Mouse (Mus musculus) neural tube, embryonic 14.5 days (tissue): ENCODE results near the gene Tsga10ip. TPM values are rescaled to one million over a fixed set of nuclear protein-coding genes. Genes with fewer than 3 reads are reported as not detected.
A peak's percentile ranks its signal among the peaks of the same experiment; 100 is the strongest.

Experiments used
- ATAC-seq: fragments of 200-750 bp; cut with Nextera tagmentation; 2 replicates; pipeline ENCODE4 v1.8.0; 2017; ENCODE audit warnings: low read depth, mild to moderate bottlenecking, moderate TSS enrichment, moderate library complexity
- H3K27ac ChIP-seq: fragments of 300-500 bp; sonication (generic); 2 replicates; pipeline ENCODE4 v1.5.1; 2014; ENCODE audit warnings: low read depth, mild to moderate bottlenecking, control low read depth, low read length, moderate library complexity, mixed read lengths
- H3K27me3 ChIP-seq: fragments of 300-500 bp; sonication (generic); 2 replicates; pipeline ENCODE4 v1.6.1; 2014; ENCODE audit warnings: low read length; ENCODE audit not compliant: control insufficient read depth, insufficient read depth
- H3K36me3 ChIP-seq: fragments of 300-500 bp; sonication (generic); 2 replicates; pipeline ENCODE4 v1.6.1; 2014; ENCODE audit warnings: low read length, mixed read lengths; ENCODE audit not compliant: control insufficient read depth, insufficient read depth
- H3K4me1 ChIP-seq: fragments of 300-500 bp; sonication (generic); 2 replicates; pipeline ENCODE4 v1.6.1; 2014; ENCODE audit warnings: low read length; ENCODE audit not compliant: control insufficient read depth, insufficient read depth
- H3K4me2 ChIP-seq: fragments of 300-500 bp; sonication (generic); 2 replicates; pipeline ENCODE4 v1.6.1; 2014; ENCODE audit warnings: mild to moderate bottlenecking, low read depth, low read length, control low read depth
- H3K4me3 ChIP-seq: fragments of 300-500 bp; sonication (generic); 2 replicates; pipeline ENCODE4 v1.5.1; 2014; ENCODE audit warnings: low read depth, low read length, control low read depth, mixed read lengths
- H3K9ac ChIP-seq: fragments of 300-500 bp; sonication (generic); replicated peaks from 2 replicates; pipeline ENCODE4 v1.6.1; 2014; ENCODE audit warnings: low read depth, mild to moderate bottlenecking, control low read depth, low read length, mixed read lengths
- H3K9me3 ChIP-seq: fragments of 300-500 bp; sonication (generic); 2 replicates; pipeline ENCODE4 v1.6.1; 2016; ENCODE audit warnings: low read length; ENCODE audit not compliant: control insufficient read depth
- WGBS: fragments of 180-500 bp; shearing (Covaris S2); extraction: QIAGEN DNeasy Blood & Tissue Kit; methylation state at CpG from one replicate; pipeline ENCODE4 v1.1.7; 2014; 5-methylcytosine and 5-hydroxymethylcytosine counted together
- polyA plus RNA-seq: library from polyadenylated mRNA; unstranded; fragments of >200 nt; fragmentation: Nextera tagmentation; extraction: Ambion mirVana; gene quantifications from 2 replicates; pipeline ENCODE4 v1.2.1, GENCODE M21; 2014

Gene Tsga10ip
- polyA plus RNA-seq = not detected in 2 replicates

- no peak within 1 kb of the TSS for H3K9ac ChIP-seq
- no peak within 1 kb of the TSS for H3K27ac ChIP-seq
- no peak within 1 kb of the TSS for H3K4me3 ChIP-seq
- H3K4me1 ChIP-seq = peaks cover 4% of the 10 kb centered on the region
- H3K36me3 ChIP-seq = no peaks in the 10 kb centered on the region
- WGBS = 71% methylated on average over 8 of the region's 8 CpGs
- ATAC-seq = no peak
- H3K27me3 ChIP-seq = no peaks in the 10 kb centered on the region
- H3K9me3 ChIP-seq = no peaks in the 10 kb centered on the region
- no peak within 1 kb of the TSS for H3K4me2 ChIP-seq
These were observed at the start of gene Tsga10ip for GRCm38 (mm10) chr19:5402293-5402692. Tsga10ip (minus strand) TSS chr19:5402526.

GRCm38 (mm10) chr19:5451766-5452165 is 49.4 kb upstream of the Tsga10ip start:
- H3K36me3 ChIP-seq = no peaks in the 10 kb centered on the region
- H3K4me1 ChIP-seq = peaks cover 26% of the 10 kb centered on the region
- H3K27me3 ChIP-seq = peaks cover 36% of the 10 kb centered on the region
- no peaks in the 10 kb centered on the region for H3K9me3 ChIP-seq
- no peak overlapping the region for H3K4me2 ChIP-seq
- WGBS = 73% methylated on average over 6 of the region's 6 CpGs
- no peak overlapping the region for H3K4me3 ChIP-seq
- no peak overlapping the region for H3K27ac ChIP-seq
- ATAC-seq = no peak
- H3K9ac ChIP-seq = no peak overlapping the region

GRCm38 (mm10) chr19:5449673-5450072 is 47.3 kb upstream of the Tsga10ip start:
- no peak for ATAC-seq
- H3K9me3 ChIP-seq = no peaks in the 10 kb centered on the region
- H3K4me3 ChIP-seq = no peak overlapping the region
- WGBS = 85% methylated on average over 3 of the region's 3 CpGs
- peaks cover 41% of the 10 kb centered on the region for H3K27me3 ChIP-seq
- H3K4me2 ChIP-seq = no peak overlapping the region
- H3K9ac ChIP-seq = no peak overlapping the region
- H3K36me3 ChIP-seq = no peaks in the 10 kb centered on the region
- H3K4me1 ChIP-seq = peaks cover 10% of the 10 kb centered on the region; the same call in 1 of the 2 replicates
- H3K27ac ChIP-seq = no peak overlapping the region

DNA sequence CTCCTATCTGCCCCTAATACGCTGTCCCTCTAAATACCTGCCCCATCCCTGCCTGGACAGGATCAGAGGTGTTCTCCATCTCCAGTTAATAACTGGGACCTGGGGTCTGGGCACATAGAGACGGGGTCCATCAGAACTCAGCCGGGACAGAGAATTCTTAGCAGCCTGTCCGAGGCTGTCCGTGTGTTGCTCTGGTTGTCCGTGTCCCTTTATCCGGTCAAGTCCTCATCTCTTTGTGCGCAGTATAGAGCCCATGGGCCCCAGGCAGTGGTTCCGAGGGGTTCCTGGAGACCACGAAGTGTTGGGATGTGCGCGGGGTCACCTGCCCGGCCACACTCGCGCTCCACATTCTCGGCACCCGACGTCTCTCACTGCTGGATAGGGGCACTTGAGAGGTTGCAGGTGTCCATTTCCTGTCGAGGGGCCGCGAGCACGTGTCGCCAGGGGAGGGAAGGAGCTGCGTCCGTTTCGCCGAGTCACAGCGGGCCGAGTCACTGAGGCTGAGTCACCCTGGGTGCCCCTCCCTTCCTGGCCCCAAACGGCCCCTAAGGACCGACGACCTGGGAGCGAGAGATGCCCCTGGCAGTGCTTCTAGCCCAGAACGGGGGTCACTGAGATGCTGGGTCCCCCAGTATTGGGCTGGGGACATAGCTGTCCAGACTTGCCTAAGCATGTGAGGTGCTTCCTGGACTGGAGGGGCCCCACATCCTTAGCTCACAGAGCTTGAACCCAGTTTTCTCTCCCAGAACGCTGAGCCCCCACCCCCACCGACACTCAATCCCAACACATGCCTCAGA is 46.2 kb upstream of the Tsga10ip start:
- Histone ChIP-seq H3K27ac (no peak overlapping the region), H3K27me3 (peaks cover 41% of the 10 kb centered on the region), H3K4me2 (peak overlapping the region; percentile 95), H3K9ac (no peak overlapping the region), H3K36me3 (no peaks in the 10 kb centered on the region), H3K4me3 (peak overlapping the region; percentile 45), H3K9me3 (no peaks in the 10 kb centered on the region), H3K4me1 (peaks cover 10% of the 10 kb centered on the region; the same call in 1 of the 2 replicates)
- 7% methylated on average over 36 of the region's 36 CpGs for WGBS
- ATAC-seq = no peak

- H3K36me3 ChIP-seq = no peaks in the 10 kb centered on the region
- WGBS = 1% methylated on average over 70 of the region's 70 CpGs
- peak within 1 kb of the TSS; percentile 95 for H3K4me2 ChIP-seq
- no peak within 1 kb of the TSS for H3K27ac ChIP-seq
- peak within 1 kb of the TSS; percentile 45 for H3K4me3 ChIP-seq
- H3K4me1 ChIP-seq = peaks cover 10% of the 10 kb centered on the region; the same call in 1 of the 2 replicates
- peak; percentile 75; the same call in 1 of the 2 replicates for ATAC-seq
- peaks cover 41% of the 10 kb centered on the region for H3K27me3 ChIP-seq
- no peaks in the 10 kb centered on the region for H3K9me3 ChIP-seq
- peak within 1 kb of the TSS; percentile 47 for H3K9ac ChIP-seq
These were observed 45.4 kb upstream of the Tsga10ip start, which contains the start of gene Fosl1 for GRCm38 (mm10) chr19:5447515-5448353. Fosl1 (plus strand) TSS chr19:5447547.

DNA sequence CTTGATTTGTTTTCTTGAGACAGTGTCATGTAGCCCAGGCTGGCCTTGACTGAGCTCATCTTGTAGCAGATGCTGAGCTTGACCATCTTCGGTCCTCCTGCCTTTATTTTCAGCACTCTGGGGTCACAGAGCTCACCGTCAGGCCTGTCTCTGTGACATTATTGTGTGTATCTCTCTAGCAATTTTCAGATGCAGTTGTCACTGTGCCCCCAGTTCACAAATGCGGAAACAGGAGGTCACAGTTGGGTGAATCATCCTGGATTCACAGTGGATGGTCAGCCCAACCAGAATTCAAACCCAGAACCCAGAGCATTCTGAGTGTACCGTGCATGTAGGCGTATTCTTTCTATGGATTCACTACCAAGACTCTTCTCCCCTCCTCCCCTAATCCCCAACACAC is 43.4 kb upstream of the Tsga10ip start:
- H3K27me3 ChIP-seq = peaks cover 39% of the 10 kb centered on the region
- H3K36me3 ChIP-seq = no peaks in the 10 kb centered on the region
- no peak for ATAC-seq
- H3K9me3 ChIP-seq = no peaks in the 10 kb centered on the region
- no peak overlapping the region for H3K4me3 ChIP-seq
- peaks cover 10% of the 10 kb centered on the region; the same call in 1 of the 2 replicates for H3K4me1 ChIP-seq
- H3K4me2 ChIP-seq = no peak overlapping the region
- no peak overlapping the region for H3K9ac ChIP-seq
- no peak overlapping the region for H3K27ac ChIP-seq
- WGBS = 92% methylated on average over 5 of the region's 5 CpGs

DNA sequence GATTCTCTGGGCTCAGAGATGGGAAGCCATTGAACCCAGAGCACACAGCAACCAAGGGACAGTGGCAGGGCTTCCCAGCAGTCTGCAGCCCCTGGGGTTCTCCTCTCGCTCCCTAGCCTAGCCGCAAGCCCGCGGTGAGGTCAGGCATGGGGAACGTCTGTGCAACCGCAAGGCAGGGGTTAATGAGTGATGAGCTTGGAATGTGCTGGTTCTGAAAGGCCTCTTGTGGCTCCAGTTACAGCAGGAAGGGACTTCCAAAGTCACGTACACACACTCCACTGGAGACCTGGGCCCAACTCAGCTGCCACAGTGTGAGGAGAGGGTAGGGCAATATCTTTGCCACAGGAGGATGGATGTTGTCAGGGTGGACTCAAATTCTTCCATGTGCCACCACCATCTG is 42.6 kb upstream of the Tsga10ip start:
- 38% methylated on average over 7 of the region's 7 CpGs for WGBS
- Histone ChIP-seq H3K4me1 (peaks cover 10% of the 10 kb centered on the region; the same call in 1 of the 2 replicates), H3K27me3 (peaks cover 37% of the 10 kb centered on the region), H3K36me3 (no peaks in the 10 kb centered on the region), H3K9me3 (no peaks in the 10 kb centered on the region), H3K4me3 (no peak overlapping the region), H3K4me2 (no peak overlapping the region), H3K27ac (no peak overlapping the region), H3K9ac (no peak overlapping the region)
- no peak for ATAC-seq

GRCm38 (mm10) chr19:5444371-5444908 is 42.1 kb upstream of the Tsga10ip start:
- 74% methylated on average over 9 of the region's 9 CpGs for WGBS
- Histone ChIP-seq H3K27ac (no peak overlapping the region), H3K9me3 (no peaks in the 10 kb centered on the region), H3K4me3 (no peak overlapping the region), H3K4me1 (peaks cover 10% of the 10 kb centered on the region; the same call in 1 of the 2 replicates), H3K36me3 (no peaks in the 10 kb centered on the region), H3K4me2 (no peak overlapping the region), H3K9ac (no peak overlapping the region), H3K27me3 (peaks cover 32% of the 10 kb centered on the region)
- ATAC-seq = no peak
